Mouse (Mus musculus) ES-E14 (cell line): ENCODE data around the gene Rps8. TPM values are rescaled to one million over a fixed set of nuclear protein-coding genes. Genes with fewer than 3 reads are reported as not detected.

ENCODE experiments used
- DNase-seq: peaks from one replicate; pipeline ENCODE4 v3.0.0-alpha.2; 2013; ENCODE audit warnings: low read depth, low spot score
- H3K27ac ChIP-seq: 2 replicates; pipeline ENCODE4 v1.5.1; 2012; ENCODE audit warnings: low read depth, mild to moderate bottlenecking, low read length, moderate library complexity, mixed read lengths; ENCODE audit not compliant: poor library complexity, insufficient read depth, severe bottlenecking
- H3K36me3 ChIP-seq: 2 replicates; pipeline ENCODE4 v1.6.1; 2012; ENCODE audit warnings: mild to moderate bottlenecking, low read length, moderate library complexity, mixed read lengths; ENCODE audit not compliant: control insufficient read depth, poor library complexity, insufficient read depth, severe bottlenecking
- H3K4me1 ChIP-seq, 2 experiments: fragments of 150-350 bp in 1 of 2; sonication (generic) in 1 of 2; 2 replicates each; pipeline ENCODE4 v1.6.1; 2012; ENCODE audit warnings: low read length in 2 of 2, mild to moderate bottlenecking in 1 of 2, mixed read lengths in 1 of 2; ENCODE audit not compliant: control insufficient read depth in 2 of 2, insufficient read depth in 2 of 2, poor library complexity in 1 of 2
- H3K4me3 ChIP-seq, 2 experiments: fragments of 150-350 bp in 1 of 2; sonication (generic) in 1 of 2; 2 replicates each; pipeline ENCODE4 v1.5.1; 2012; ENCODE audit warnings: low read length in 2 of 2, low read depth in 1 of 2, mild to moderate bottlenecking in 1 of 2, mixed read lengths in 1 of 2; ENCODE audit not compliant: insufficient read depth in 1 of 2, poor library complexity in 1 of 2, severe bottlenecking in 1 of 2
- H3K9ac ChIP-seq: 2 replicates; pipeline ENCODE4 v1.6.1; 2012; ENCODE audit warnings: low read depth, mild to moderate bottlenecking, low read length, mixed read lengths; ENCODE audit not compliant: poor library complexity, insufficient read depth, severe bottlenecking
- H3K9me3 ChIP-seq: fragments of 150-350 bp; sonication (generic); 2 replicates; pipeline ENCODE4 v1.6.1; 2012; ENCODE audit warnings: low read depth, mild to moderate bottlenecking, low read length; ENCODE audit not compliant: control insufficient read depth, insufficient read depth
- CHD2 ChIP-seq: IDR thresholded peaks from 2 replicates; pipeline ENCODE4 v1.6.1; 2014; ENCODE audit warnings: mild to moderate bottlenecking, low read depth, low read length, inconsistent platforms
- HCFC1 ChIP-seq: IDR thresholded peaks from 2 replicates; pipeline ENCODE4 v1.6.1; 2012; ENCODE audit warnings: low read length, inconsistent platforms, borderline replicate concordance; ENCODE audit not compliant: insufficient read depth
- MAFK ChIP-seq: IDR thresholded peaks from 2 replicates; pipeline ENCODE4 v1.6.1; 2014; ENCODE audit warnings: mild to moderate bottlenecking, low read depth, low read length, inconsistent platforms; ENCODE audit not compliant: insufficient read depth
- ZC3H11A ChIP-seq: IDR thresholded peaks from 2 replicates; pipeline ENCODE4 v1.6.1; 2012; ENCODE audit warnings: low read depth, mild to moderate bottlenecking, inconsistent platforms, low read length, borderline replicate concordance
- ZNF384 ChIP-seq: IDR thresholded peaks from 2 replicates; pipeline ENCODE4 v1.6.1; 2012; ENCODE audit warnings: low read depth, low read length, inconsistent platforms
- in situ Hi-C, 2 experiments: fragments of 600-800 bp; cut with MboI; formaldehyde crosslinking; loops; one replicate each; pipeline ENCODE4 v1.15.1; 2025; ENCODE audit warnings: low sequenced_read_pairs in 2 of 2, inconsistent platforms in 1 of 2; ENCODE audit not compliant: unreplicated experiment in 2 of 2
- total RNA-seq: library from RNA; depleted of rRNA; stranded (reverse); fragments of 300-350 nt; gene quantifications from 2 replicates; pipeline ENCODE4 v1.2.3, GENCODE M21; 2012

The Rps8 gene
- total RNA-seq, 1 experiment = 3,133 TPM

DNA sequence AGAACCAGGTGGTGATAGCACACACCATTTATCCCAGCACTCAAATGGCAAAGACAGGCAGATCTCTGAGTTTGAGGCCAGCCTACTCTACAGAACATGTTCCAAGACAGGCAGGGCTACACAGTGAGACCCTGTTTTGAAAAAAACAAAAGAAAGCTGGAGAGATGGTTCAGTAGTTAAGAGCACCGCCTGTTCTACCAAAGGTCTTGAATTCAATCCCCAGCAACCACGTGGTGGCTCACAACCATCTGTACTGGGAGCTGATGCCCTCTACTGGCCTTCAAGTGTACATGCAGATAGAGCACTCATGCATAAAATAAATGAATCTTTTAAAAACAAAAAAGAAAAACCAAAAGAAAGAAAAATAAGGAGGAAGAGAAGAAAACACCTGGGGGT is 16.8 kb downstream of the Rps8 start:
- 0 out of 2 replicates have a peak, but pooled peaks have one; percentile 1 for TF ChIP-seq ZC3H11A
- TF ChIP-seq ZNF384 = 0 out of 2 replicates have a peak, but pooled peaks have one; percentile 26
- no peak for TF ChIP-seq CHD2
- Histone ChIP-seq H3K9ac (peak overlapping the region; percentile 36; the same call in 1 of the 2 replicates), H3K36me3 (no peaks in the 10 kb centered on the region), H3K27ac (peak overlapping the region; percentile 95; the same call in 1 of the 2 replicates), H3K9me3 (no peaks in the 10 kb centered on the region), H3K4me1 (peaks cover 5 to 28% of the 10 kb centered on the region in 2 experiments; a peak in 3 of 4 replicates), H3K4me3 (no peak overlapping the region)
- DNase-seq = no peak
- in situ Hi-C loops = loop anchor here in 1 of 2 experiments (25.0 kb wide), 1 partner anchor 327 kb away; the partner anchor contains the start of genes Hpdl, Mutyh and Toe1

- TF ChIP-seq CHD2 (no peak; the same call in 1 of the 2 replicates), ZC3H11A (no peak), ZNF384 (no peak), HCFC1 (no peak), MAFK (no peak)
- Histone ChIP-seq H3K9me3 (no peaks in the 10 kb centered on the region), H3K9ac (peak overlapping the region; percentile 36; the same call in 1 of the 2 replicates), H3K4me3 (no peak overlapping the region), H3K27ac (peak overlapping the region; percentile 95), H3K4me1 (peaks cover 5 to 28% of the 10 kb centered on the region in 2 experiments; a peak in 3 of 4 replicates), H3K36me3 (no peaks in the 10 kb centered on the region)
- in situ Hi-C loops = loop anchor here in 1 of 2 experiments (25.0 kb wide), 1 partner anchor 326 kb away; the partner anchor contains the start of genes Hpdl, Mutyh and Toe1
- peak; percentile 68 for DNase-seq
Observed at GRCm38 (mm10) chr4:117138295-117139216, 17.5 kb downstream of the Rps8 start.

DNA sequence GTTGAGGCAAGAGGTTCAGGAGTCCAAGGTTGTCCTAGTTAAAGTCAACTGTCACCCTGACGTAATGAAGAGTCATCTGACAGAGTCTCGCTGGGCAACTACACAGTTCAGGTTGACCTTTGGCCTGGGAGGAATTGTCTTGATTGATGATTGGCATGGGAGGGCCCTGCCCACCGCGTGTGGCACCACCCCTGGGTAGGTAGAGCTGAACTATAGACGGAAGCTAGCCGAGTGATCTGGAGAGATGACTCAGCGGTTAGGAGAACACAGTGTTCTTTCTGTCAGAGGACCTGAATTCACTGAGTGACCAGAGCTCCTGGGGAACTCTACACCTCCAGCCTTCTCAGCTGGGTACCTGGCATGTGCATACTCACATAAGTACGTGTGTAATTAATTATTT is 20.0 kb downstream of the Rps8 start:
- H3K27ac ChIP-seq = peak overlapping the region; percentile 82
- DNase-seq = no peak
- peak overlapping the region; percentile 10 to 30; a peak in 3 of 4 replicates for H3K4me3 ChIP-seq
- H3K9me3 ChIP-seq = no peaks in the 10 kb centered on the region
- H3K9ac ChIP-seq = peak overlapping the region; percentile 75
- TF ChIP-seq HCFC1 (no peak), MAFK (peak; percentile 88)
- peaks cover 7% of the 10 kb centered on the region for H3K36me3 ChIP-seq
- in situ Hi-C loops = loop anchor here in 1 of 2 experiments (25.0 kb wide), 1 partner anchor 324 kb away; the partner anchor contains the start of genes Hpdl, Mutyh and Toe1
- peaks cover 5 to 35% of the 10 kb centered on the region in 2 experiments; a peak in 3 of 4 replicates for H3K4me1 ChIP-seq

DNA sequence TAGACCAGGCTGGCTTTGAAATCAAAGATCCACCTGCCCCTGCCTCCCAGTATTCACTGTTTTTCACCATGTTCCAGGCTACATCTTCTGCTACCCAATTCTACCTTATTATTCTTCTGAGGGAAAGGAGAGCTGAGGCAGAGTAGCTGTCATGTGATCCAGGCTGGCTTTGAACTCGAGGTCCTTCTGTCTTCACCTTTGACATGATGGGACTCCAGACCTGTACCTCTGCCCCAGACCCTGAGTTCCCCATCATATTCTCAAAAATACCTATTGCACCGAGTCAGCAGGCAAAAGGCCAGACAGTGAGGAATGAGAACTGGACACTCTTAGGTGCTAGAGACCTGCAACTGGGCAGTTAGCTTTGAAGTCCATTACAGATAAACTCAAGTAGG is 21.4 kb downstream of the Rps8 start:
- H3K4me3 ChIP-seq = no peak overlapping the region
- in situ Hi-C loops = loop anchor here in 1 of 2 experiments (25.0 kb wide), 1 partner anchor 322 kb away; the partner anchor contains the start of genes Hpdl, Mutyh and Toe1
- H3K4me1 ChIP-seq = peaks cover 6 to 46% of the 10 kb centered on the region in 2 experiments; a peak in 3 of 4 replicates
- H3K9ac ChIP-seq = no peak overlapping the region
- no peak for TF ChIP-seq MAFK
- no peak for TF ChIP-seq ZNF384
- TF ChIP-seq HCFC1 = no peak
- no peak for TF ChIP-seq CHD2
- TF ChIP-seq ZC3H11A = no peak
- no peak for DNase-seq
- H3K36me3 ChIP-seq = peaks cover 20% of the 10 kb centered on the region
- H3K27ac ChIP-seq = no peak overlapping the region
- H3K9me3 ChIP-seq = no peaks in the 10 kb centered on the region
